Mouse (Mus musculus): Measurements from ENCODE around the gene Gnaz.

DNA sequence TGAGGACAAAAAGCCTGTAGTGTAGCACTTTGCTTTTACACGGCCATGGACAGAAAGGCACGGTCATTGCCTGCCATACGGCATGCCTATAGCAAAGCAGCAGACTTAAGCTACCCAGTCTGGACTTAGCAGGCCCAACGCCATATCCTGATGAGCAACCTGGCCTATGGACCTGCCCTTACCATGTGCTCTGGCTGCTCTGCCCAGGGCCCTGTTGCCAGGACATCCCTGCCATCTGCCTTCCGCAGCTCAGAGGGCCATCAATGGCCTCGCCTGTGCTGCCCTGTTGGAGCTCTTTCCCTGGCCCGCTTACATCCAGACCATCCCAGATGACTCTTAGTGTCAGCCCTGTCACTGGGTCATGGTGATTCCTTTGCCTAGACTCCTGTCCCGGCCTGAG lies 34.4 kb downstream of the Gnaz start:
- TF ChIP-seq POLR2A (IDR thresholded peaks at IDR 0.05; ENCODE audit: control insufficient read depth, low read depth, low read length) (no peak), CTCF (IDR thresholded peaks at IDR 0.05; ENCODE audit: control insufficient read depth, insufficient read depth, insufficient replicate concordance, low read depth, low read length) (no peak)

All from testis, adult 2 months (tissue).